Mouse (Mus musculus) limb, embryonic 13.5 days (tissue): ENCODE results near the gene Nxpe4. TPM values are rescaled to one million over a fixed set of nuclear protein-coding genes. Genes with fewer than 3 reads are reported as not detected.
"Not testable (repeated sequence)": the region's sequence is repeated elsewhere in the genome, so short reads cannot be mapped to it uniquely, and the experiment has no call there.

ENCODE experiments used
- ATAC-seq: fragments of 200-750 bp; cut with Nextera tagmentation; 2 replicates; pipeline ENCODE4 v1.8.0; 2017; ENCODE audit warnings: low read depth, moderate number of reproducible peaks, moderate TSS enrichment; ENCODE audit not compliant: low FRiP score
- H3K27ac ChIP-seq: fragments of 300-500 bp; sonication (generic); 2 replicates; pipeline ENCODE4 v1.5.1; 2015; ENCODE audit warnings: inconsistent platforms, mild to moderate bottlenecking, moderate library complexity
- H3K27me3 ChIP-seq: fragments of 300-500 bp; sonication (generic); 2 replicates; pipeline ENCODE4 v1.6.1; 2015; ENCODE audit warnings: mild to moderate bottlenecking, inconsistent platforms
- H3K36me3 ChIP-seq: fragments of 300-500 bp; sonication (generic); 2 replicates; pipeline ENCODE4 v1.6.1; 2015; ENCODE audit warnings: inconsistent platforms, mild to moderate bottlenecking, moderate library complexity
- H3K4me1 ChIP-seq: fragments of 300-500 bp; sonication (generic); 2 replicates; pipeline ENCODE4 v1.6.1; 2015; ENCODE audit warnings: inconsistent platforms
- H3K4me2 ChIP-seq: fragments of 300-500 bp; sonication (generic); replicated peaks from 2 replicates; pipeline ENCODE4 v1.6.1; 2015; ENCODE audit warnings: inconsistent platforms, mild to moderate bottlenecking, moderate library complexity
- H3K4me3 ChIP-seq: fragments of 300-500 bp; sonication (generic); 2 replicates; pipeline ENCODE4 v1.5.1; 2015; ENCODE audit warnings: moderate library complexity, mild to moderate bottlenecking, inconsistent platforms
- H3K9ac ChIP-seq: fragments of 300-500 bp; sonication (generic); 2 replicates; pipeline ENCODE4 v1.6.1; 2015; ENCODE audit warnings: mild to moderate bottlenecking, inconsistent platforms
- H3K9me3 ChIP-seq: fragments of 300-500 bp; sonication (generic); 2 replicates; pipeline ENCODE4 v1.6.1; 2016; ENCODE audit warnings: inconsistent platforms
- WGBS: fragments of 180-500 bp; shearing (Covaris S2); methylation state at CpG from one replicate; pipeline ENCODE4 v1.1.7; 2015; 5-methylcytosine and 5-hydroxymethylcytosine counted together
- polyA plus RNA-seq: library from polyadenylated mRNA; unstranded; fragments of >200 nt; fragmentation: Nextera tagmentation; extraction: Ambion mirVana; gene quantifications from 2 replicates; pipeline ENCODE4 v1.2.1, GENCODE M21; 2015

The Nxpe4 gene
- 7.7 and 9.2 TPM in 2 replicates for polyA plus RNA-seq

- WGBS: 33% methylated on average over 12 of the region's 12 CpGs
- Histone ChIP-seq H3K4me2 (peak within 1 kb of the TSS; percentile 70), H3K36me3 (no peaks in the 10 kb centered on the region), H3K4me3 (peak within 1 kb of the TSS; percentile 53), H3K27me3 (no peaks in the 10 kb centered on the region), H3K4me1 (peaks cover 12% of the 10 kb centered on the region), H3K27ac (no peak within 1 kb of the TSS), H3K9me3 (no peaks in the 10 kb centered on the region), H3K9ac (peak within 1 kb of the TSS; percentile 59)
- ATAC-seq: peak; percentile 59; the same call in 1 of the 2 replicates
Measured at GRCm38 (mm10) chr9:48161505-48162192, at the start of gene Nxpe4. Nxpe4 (plus strand) TSS chr9:48162023.

- Histone ChIP-seq H3K27ac (no peak overlapping the region), H3K4me2 (no peak overlapping the region), H3K4me3 (no peak overlapping the region), H3K4me1 (no peaks in the 10 kb centered on the region), H3K9ac (no peak overlapping the region), H3K36me3 (no peaks in the 10 kb centered on the region), H3K27me3 (peaks cover 10% of the 10 kb centered on the region; the same call in 1 of the 2 replicates), H3K9me3 (no peaks in the 10 kb centered on the region)
- 46% methylated on average over 3 of the region's 3 CpGs for WGBS
- no peak for ATAC-seq
Measured at GRCm38 (mm10) chr9:48126815-48127214, 35.0 kb upstream of the Nxpe4 start.

DNA sequence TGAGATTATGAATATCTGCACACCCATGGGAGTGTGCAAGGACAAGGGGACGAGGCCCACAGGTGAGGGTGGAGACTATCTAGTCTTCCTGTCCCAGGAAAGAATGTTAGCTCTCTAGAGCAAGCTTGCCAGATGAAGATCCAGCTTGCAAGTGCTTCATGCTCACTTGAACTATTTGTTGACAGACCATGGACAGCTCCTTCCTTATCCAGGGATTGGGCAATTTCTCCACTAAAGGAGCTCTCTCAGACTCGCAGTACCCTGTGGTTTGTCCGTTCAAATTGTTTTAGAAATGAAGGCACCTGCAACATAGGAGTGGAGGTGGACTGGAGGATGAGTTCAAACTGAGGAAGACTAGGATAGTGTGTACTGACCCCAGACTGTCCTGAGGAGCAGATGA, 24.3 kb upstream of the Nxpe4 start:
- Histone ChIP-seq H3K36me3 (no peaks in the 10 kb centered on the region), H3K4me1 (no peaks in the 10 kb centered on the region), H3K4me2 (no peak overlapping the region), H3K27ac (no peak overlapping the region), H3K4me3 (no peak overlapping the region), H3K9ac (no peak overlapping the region), H3K9me3 (no peaks in the 10 kb centered on the region), H3K27me3 (no peaks in the 10 kb centered on the region)
- 24% methylated on average over 3 of the region's 3 CpGs for WGBS
- ATAC-seq: no peak

GRCm38 (mm10) chr9:48140485-48141411, 21.1 kb upstream of the Nxpe4 start:
- no peaks in the 10 kb centered on the region for H3K27me3 ChIP-seq
- H3K36me3 ChIP-seq: no peaks in the 10 kb centered on the region
- no peak overlapping the region for H3K9ac ChIP-seq
- H3K4me2 ChIP-seq: no peak overlapping the region
- H3K4me1 ChIP-seq: no peaks in the 10 kb centered on the region
- no peak overlapping the region for H3K4me3 ChIP-seq
- no peaks in the 10 kb centered on the region for H3K9me3 ChIP-seq
- ATAC-seq: no peak
- H3K27ac ChIP-seq: no peak overlapping the region
- 38% methylated on average over 8 of the region's 8 CpGs for WGBS

GRCm38 (mm10) chr9:48142646-48143045, 19.2 kb upstream of the Nxpe4 start:
- 80% methylated on average over 6 of the region's 6 CpGs for WGBS
- H3K4me1 ChIP-seq: no peaks in the 10 kb centered on the region
- no peak for ATAC-seq

GRCm38 (mm10) chr9:48146761-48147160, 15.1 kb upstream of the Nxpe4 start:
- Histone ChIP-seq H3K36me3 (no peaks in the 10 kb centered on the region), H3K4me2 (no peak overlapping the region), H3K4me1 (no peaks in the 10 kb centered on the region), H3K4me3 (no peak overlapping the region), H3K9me3 (no peaks in the 10 kb centered on the region), H3K27ac (no peak overlapping the region), H3K27me3 (peaks cover 5% of the 10 kb centered on the region; the same call in 1 of the 2 replicates), H3K9ac (no peak overlapping the region)
- ATAC-seq: no peak
- 86% methylated on average over 3 of the region's 3 CpGs for WGBS

More at GRCm38 (mm10) chr9:48142646-48143045, 19.2 kb upstream of the Nxpe4 start:
- H3K4me3 ChIP-seq: no peak overlapping the region
- H3K4me2 ChIP-seq: no peak overlapping the region
- no peak overlapping the region for H3K27ac ChIP-seq
- peaks cover 2% of the 10 kb centered on the region; the same call in 1 of the 2 replicates for H3K27me3 ChIP-seq
- no peaks in the 10 kb centered on the region for H3K36me3 ChIP-seq
- H3K9ac ChIP-seq: no peak overlapping the region
- no peaks in the 10 kb centered on the region for H3K9me3 ChIP-seq

GRCm38 (mm10) chr9:48166531-48166930, 4.7 kb downstream of the Nxpe4 start:
- not testable (repeated sequence) for H3K4me2 ChIP-seq, H3K9ac ChIP-seq, H3K27me3 ChIP-seq, H3K36me3 ChIP-seq, H3K4me3 ChIP-seq, H3K9me3 ChIP-seq, ATAC-seq, H3K27ac ChIP-seq
- H3K4me1 ChIP-seq: peaks cover 12% of the 10 kb centered on the region
- WGBS: 34% methylated on average over 6 of the region's 6 CpGs

GRCm38 (mm10) chr9:48176764-48177163, 14.9 kb downstream of the Nxpe4 start:
- Histone ChIP-seq H3K36me3 (no peaks in the 10 kb centered on the region), H3K9me3 (no peaks in the 10 kb centered on the region), H3K27ac (no peak overlapping the region), H3K9ac (no peak overlapping the region), H3K4me2 (no peak overlapping the region), H3K4me1 (0 out of 2 replicates have a peak, but pooled peaks cover 2% of the 10 kb centered on the region), H3K4me3 (no peak overlapping the region), H3K27me3 (no peaks in the 10 kb centered on the region)
- ATAC-seq: no peak
- WGBS: 67% methylated on average over 1 of the region's 1 CpGs

DNA sequence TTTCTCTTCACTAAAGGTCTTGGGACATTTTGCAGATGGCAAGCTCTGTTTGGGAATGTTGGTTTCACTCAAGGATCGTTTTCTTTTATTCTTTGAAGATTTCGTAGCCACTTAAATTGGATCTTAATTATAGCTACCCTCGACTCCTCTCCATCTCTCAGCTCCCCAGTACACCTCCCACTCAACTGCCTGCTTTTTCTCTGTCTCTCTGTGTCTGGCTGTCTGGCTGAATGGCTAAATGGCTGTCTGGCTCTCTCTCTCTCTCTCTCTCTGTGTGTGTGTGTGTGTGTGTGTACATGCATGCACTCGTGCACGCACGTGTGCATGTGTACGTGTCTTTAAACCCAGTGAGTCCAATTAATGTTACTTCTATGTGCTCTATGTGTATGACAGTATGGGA, 19.5 kb downstream of the Nxpe4 start:
- Histone ChIP-seq H3K4me2 (no peak overlapping the region), H3K4me1 (peaks cover 17% of the 10 kb centered on the region; the same call in 1 of the 2 replicates), H3K27me3 (no peaks in the 10 kb centered on the region), H3K9me3 (no peaks in the 10 kb centered on the region), H3K4me3 (no peak overlapping the region), H3K36me3 (no peaks in the 10 kb centered on the region), H3K9ac (no peak overlapping the region), H3K27ac (no peak overlapping the region)
- ATAC-seq: no peak
- 65% methylated on average over 7 of the region's 7 CpGs for WGBS

DNA sequence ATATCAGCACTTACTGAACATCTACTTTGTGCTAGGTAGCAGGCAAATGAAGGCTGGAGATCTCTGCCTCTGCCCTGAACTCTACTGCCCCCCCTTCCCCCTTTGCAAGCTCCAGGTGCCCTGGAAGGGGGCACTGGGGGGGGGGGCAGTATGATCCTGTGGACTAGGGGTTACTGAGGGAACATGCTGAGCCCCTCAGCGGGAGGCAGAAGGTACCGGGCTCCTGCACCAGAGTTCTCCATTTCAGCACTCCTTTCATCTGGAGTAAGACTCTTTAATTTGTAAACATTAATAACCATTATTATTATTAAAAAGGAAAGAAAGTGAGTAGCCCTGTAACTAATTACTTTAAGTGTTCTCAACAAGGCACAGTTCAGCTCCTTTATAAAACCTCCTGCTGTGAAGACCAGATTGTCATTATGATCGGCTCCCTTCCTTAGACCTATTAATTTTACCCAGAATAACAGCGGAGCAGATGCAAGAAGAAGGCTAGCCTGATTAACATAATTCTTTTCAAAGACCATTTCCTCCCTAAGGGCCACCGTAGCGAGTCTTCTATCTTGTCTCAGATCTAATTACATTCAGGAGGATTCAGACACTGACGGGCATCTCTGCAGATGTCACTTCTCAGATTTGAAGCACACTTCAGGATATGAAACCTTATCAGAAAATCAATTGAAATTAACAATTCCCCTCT, 21.0 kb downstream of the Nxpe4 start:
- H3K9me3 ChIP-seq: no peaks in the 10 kb centered on the region
- H3K9ac ChIP-seq: no peak overlapping the region
- H3K27ac ChIP-seq: no peak overlapping the region
- no peak for ATAC-seq
- WGBS: 30% methylated on average over 7 of the region's 7 CpGs
- peaks cover 17% of the 10 kb centered on the region; the same call in 1 of the 2 replicates for H3K4me1 ChIP-seq
- no peaks in the 10 kb centered on the region for H3K36me3 ChIP-seq
- no peak overlapping the region for H3K4me2 ChIP-seq
- no peaks in the 10 kb centered on the region for H3K27me3 ChIP-seq
- no peak overlapping the region for H3K4me3 ChIP-seq

GRCm38 (mm10) chr9:48184319-48184718, 22.5 kb downstream of the Nxpe4 start:
- H3K4me3 ChIP-seq: no peak overlapping the region
- 77% methylated on average over 7 of the region's 7 CpGs for WGBS
- no peaks in the 10 kb centered on the region for H3K27me3 ChIP-seq
- H3K9ac ChIP-seq: no peak overlapping the region
- H3K4me2 ChIP-seq: no peak overlapping the region
- no peaks in the 10 kb centered on the region for H3K9me3 ChIP-seq
- H3K27ac ChIP-seq: no peak overlapping the region
- no peak for ATAC-seq
- no peaks in the 10 kb centered on the region for H3K36me3 ChIP-seq
- H3K4me1 ChIP-seq: peaks cover 17% of the 10 kb centered on the region; the same call in 1 of the 2 replicates

GRCm38 (mm10) chr9:48188854-48189253, 27.0 kb downstream of the Nxpe4 start:
- Histone ChIP-seq H3K4me1 (peaks cover 9% of the 10 kb centered on the region; the same call in 1 of the 2 replicates), H3K4me3 (no peak overlapping the region), H3K36me3 (no peaks in the 10 kb centered on the region), H3K9ac (no peak overlapping the region), H3K27me3 (no peaks in the 10 kb centered on the region), H3K4me2 (no peak overlapping the region), H3K27ac (no peak overlapping the region), H3K9me3 (no peaks in the 10 kb centered on the region)
- no peak for ATAC-seq
- WGBS: 83% methylated on average over 6 of the region's 6 CpGs
